Mouse (Mus musculus): ENCODE data around the gene AC129217.1. TPM values are rescaled to one million over a fixed set of nuclear protein-coding genes. Genes with fewer than 3 reads are reported as not detected.

AC129217.1 gene
- under 1 TPM in 1 of 2 experiments, not detected in 1; 0.89 TPM for polyA plus RNA-seq (2017; shearing (Covaris generic))

GRCm38 (mm10) chr19:8829660-8830059, at the start of gene AC129217.1:
Gene AC129217.1 (plus strand): TSS chr19:8829773.

DNA sequence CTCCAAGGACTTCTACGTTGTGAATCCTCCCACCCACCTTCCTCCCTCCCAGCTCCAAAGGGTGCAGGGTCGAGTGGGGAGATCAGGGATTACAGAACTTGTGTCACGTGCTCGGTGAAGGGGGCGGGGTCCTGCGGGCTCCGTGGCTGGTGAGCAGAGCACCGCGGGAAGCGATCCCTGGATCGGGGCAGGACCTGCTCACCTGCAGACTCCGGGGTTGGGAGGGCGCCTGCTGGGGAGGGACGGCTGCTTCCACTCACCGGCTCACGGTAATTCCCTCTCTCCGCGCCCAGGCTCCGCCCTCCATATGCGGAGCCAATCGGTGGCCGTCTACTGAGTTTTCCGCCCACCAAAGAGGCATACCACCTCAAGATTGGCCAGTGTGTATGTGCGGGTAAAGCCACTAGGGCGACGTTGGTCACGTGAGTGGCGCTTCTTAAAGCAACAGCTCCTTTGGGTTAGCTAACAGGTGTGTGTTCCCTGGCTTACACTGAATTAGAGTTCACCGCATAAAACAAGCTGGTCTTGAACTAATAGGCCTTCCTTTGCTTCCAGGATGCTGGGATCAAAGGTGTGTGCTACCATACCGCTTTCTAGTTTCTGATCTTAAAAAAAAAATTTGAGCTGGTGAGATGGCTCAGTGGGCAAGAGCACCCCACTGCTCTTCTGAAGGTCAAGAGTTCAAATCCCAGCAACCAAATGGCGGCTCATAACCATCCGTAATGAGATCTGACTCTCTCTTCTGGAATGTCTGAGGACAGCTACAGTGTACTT, 43.4 kb upstream of the AC129217.1 start, which contains the start of gene Taf6l:
Gene Taf6l, minus strand, starts transcription at position 410 of the 774 bp plus-strand sequence.

GRCm38 (mm10) chr19:8798264-8798946, 31.2 kb upstream of the AC129217.1 start, which contains the start of gene Polr2g:
Gene Polr2g (minus strand): TSS chr19:8798577.

DNA sequence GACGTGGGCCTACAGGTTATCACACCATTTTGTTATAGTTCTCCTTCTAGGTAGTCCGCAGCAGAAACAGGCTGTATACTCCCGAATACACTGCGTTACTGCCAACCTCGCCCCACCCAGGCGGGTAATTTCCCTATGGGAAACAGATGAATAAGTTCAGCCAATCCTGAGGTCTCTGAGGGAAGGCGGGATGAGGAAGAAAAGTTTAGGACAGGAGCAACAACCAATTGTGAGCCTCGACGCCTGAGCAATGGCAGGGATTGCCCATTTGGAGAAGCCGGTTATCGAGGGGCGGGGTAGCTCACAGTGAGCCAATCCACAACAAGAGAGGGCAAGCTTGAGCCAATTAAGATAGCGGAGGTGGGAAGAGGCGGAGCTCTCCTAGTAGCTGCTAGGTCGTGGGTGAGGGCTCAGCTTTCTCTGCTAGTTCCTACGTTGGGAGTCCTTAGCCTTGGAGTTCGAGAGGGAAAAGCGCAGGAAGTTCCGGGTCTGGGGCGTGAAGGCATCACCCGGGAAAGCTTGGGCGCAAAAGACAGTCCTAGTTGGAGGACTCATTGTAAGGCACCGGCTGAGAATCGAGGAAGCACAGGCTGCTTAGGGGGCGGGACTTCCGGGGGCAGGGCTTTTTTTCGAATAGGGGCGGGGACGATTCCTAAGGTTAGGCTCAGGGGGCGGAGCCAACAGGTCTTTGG, 27.3 kb upstream of the AC129217.1 start, which contains the start of gene Zbtb3:
Gene Zbtb3, plus strand, starts transcription at position 426 of the 692 bp plus-strand sequence.

GRCm38 (mm10) chr19:8818801-8819595, 10.6 kb upstream of the AC129217.1 start, which contains the start of gene Ttc9c:
Gene Ttc9c (minus strand): TSS chr19:8819333.

DNA sequence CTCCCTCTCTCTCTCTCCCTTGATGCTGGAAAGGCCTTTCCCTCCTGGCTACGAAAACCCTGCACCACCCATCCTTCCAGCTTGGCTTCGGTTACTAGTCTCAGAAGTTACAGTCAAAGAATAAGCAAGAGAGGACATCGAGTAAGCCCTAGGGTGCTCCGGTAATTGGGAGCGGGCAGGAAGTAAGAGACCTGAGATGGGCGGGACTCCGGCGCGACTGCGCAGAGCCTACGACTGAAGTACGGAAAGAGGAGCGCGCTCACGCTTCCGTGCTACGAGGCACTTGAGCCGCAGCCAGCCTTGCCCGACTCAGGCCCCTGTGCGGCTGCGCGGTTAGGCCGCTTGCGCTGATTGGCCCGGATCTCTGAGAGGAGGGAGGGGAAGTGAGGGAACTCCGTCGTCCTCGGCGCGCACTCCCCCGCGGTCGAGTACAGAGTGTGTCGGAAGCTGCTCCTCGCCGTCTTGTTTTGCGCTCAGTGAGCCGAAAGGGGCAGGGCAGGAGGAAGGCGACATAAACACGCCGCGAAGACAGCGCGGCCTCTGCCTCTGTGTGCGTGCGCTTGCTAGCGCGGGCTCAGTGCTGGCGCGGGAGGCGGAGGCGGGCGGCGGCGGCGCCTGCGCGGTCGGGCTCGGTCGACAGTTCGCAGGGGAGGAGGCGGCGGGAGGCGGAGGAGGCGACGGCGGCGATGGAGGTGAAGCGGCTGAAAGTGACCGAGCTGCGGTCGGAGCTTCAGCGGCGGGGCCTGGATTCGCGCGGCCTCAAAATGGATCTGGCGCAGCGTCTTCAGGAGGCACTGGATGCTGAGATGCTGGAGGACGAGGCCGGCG, 9.8 kb upstream of the AC129217.1 start, which contains the start of gene Hnrnpul2:
Gene Hnrnpul2, plus strand, starts transcription at position 415 of the 828 bp plus-strand sequence.

GRCm38 (mm10) chr19:8837251-8837791, 7.7 kb downstream of the AC129217.1 start, which contains the start of gene Bscl2:
Gene Bscl2 (plus strand): TSS chr19:8837467.

GRCm38 (mm10) chr19:8839103-8839907, 9.7 kb downstream of the AC129217.1 start, which contains the start of gene Gng3:
Gene Gng3 (minus strand): TSS chr19:8839194.

DNA sequence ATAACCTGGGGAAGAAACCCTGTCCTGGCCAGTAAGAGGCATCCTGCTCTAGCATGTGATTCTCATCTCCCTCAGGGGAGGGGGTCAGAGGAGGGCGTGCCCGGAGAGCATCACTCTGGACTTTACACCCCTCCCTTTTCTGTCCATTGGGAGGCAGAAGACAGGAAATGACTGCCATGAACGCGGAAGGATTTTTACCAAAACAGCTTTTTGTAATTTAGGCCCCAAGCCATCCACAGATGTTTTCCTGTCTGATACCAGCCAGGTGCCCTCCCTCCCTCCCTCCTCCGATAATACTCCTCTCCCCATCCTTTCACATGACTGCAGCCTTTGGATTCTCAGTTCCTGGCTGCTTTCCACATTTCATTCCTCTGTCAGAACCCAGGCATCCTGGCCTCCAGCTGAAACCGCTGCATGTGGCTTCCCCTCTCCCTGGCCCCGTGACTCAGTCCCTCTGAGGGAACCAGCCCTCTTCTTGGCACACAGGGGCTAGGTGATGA, 20.9 kb downstream of the AC129217.1 start, which contains the start of gene Lrrn4cl:
Gene Lrrn4cl, plus strand, starts transcription at position 367 of the 500 bp plus-strand sequence.

DNA sequence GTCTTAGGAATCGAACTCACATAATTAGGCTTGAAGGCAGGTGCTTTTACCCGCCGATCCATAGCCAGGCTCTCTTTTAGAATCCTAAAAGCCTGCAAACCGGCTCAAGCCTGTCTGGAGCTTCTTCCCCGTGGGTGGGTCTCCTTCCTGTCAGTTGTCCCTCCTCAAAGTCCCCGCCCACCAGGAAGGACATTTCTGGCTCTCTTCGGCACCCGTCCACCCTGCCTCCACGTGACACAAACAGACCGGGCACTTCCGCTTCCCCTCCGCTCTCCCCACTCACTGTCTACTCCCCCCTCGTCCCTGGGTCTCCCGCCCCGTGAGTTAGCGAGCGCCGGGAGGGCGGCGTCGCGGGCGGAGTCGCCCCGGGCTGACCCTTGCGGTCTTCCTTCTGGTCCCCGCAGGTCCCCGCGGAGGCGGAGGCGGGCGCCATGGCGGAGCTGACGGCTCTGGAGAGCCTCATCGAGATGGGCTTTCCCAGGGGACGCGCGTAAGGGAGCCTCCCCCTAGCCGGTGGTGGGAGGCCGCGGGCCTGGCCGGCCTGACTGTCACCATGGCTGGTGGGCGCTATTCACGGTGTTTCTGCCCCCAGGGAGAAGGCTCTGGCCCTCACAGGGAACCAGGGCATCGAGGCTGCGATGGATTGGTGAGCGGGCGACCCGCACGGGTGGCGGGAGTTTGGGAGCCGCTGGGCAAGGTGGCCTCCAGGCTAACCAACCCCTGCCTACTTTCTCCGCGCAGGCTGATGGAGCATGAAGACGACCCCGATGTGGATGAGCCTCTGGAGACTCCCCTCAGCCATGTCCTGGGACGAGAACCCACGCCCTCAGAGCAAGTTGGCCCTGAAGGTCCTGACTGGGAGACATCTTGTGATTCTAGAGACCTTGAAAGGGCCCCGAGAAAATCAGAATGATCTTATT, 42.0 kb downstream of the AC129217.1 start, which contains the start of gene Ubxn1:
Gene Ubxn1, plus strand, starts transcription at position 230 of the 920 bp plus-strand sequence.

GRCm38 (mm10) chr19:8880311-8881033, 50.9 kb downstream of the AC129217.1 start, which contains the start of gene Uqcc3:
Gene Uqcc3 (minus strand): TSS chr19:8880923.

DNA sequence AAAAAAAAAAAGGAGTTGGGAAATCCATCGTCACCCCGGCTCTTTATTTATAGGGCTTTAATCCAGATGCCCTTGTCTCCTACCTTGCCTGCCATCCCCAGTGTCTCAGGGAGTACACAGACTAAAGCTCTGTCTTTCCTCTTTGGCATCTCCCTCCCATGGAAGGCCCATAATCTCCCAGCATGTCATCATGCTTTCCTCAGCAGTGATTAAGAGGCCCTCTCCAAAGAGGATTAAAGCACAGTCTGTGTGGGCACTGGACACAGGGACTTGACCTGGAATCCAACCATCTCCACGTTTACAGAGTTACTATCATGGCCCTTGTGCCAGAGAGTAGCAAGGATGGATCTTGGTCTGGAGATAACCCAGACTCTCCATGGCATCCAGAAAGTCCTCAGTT, 54.0 kb downstream of the AC129217.1 start, which contains the start of the genes Lbhd1 and Gm49403:
Gene Lbhd1, plus strand, starts transcription at position 117 of the 400 bp plus-strand sequence.
Gene Gm49403, plus strand, starts transcription at position 315 of the 400 bp plus-strand sequence.

DNA sequence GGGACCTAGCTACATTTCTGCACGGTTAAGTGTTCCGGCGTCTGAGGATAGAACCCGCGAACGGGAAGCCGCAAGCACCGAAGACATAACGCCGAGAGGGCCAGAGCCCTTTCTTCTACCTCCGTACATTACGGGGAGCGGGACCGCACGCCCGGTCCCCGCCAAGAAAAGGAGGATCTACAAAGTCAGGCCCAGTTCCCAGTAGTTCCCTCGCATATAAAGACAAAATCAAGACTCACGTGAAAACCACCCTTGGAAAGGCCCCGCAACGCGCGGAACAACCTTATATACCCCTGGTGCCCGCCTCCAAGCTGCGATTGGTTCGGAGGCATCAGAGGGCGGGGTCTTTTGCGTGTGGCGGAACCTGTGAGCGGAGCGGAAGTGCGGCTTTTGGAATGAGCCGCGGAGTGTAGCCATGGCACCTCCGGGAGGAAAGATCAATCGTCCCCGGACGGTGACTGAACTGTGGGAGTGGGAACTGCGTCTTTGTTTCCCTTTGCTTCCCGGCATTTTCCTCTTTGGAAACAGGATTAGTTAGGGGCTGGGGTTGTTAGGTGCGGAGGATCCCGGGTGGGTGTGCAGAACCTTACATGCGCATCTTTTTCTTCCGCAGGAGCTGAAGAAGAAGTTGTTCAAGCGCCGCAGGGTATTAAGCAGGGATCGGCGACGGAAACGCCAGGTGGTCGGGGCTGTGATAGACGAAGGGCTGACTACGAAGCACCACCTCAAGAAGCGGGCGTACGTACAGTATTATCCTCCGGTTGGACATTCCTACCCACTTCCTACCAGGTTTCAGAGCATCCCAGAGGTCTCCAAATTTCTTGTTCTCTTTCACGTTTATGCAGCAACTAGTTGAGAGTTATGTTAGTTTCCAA, 59.2 kb downstream of the AC129217.1 start, which contains the start of the genes 1810009A15Rik and Gm49416:
Gene 1810009A15Rik, plus strand, starts transcription at position 343 of the 875 bp plus-strand sequence.
Gene Gm49416, plus strand, starts transcription at position 416 of the 875 bp plus-strand sequence.

